Mouse (Mus musculus): Measurements from ENCODE around the gene Cdc25a. TPM values are rescaled to one million over a fixed set of nuclear protein-coding genes. Genes with fewer than 3 reads are reported as not detected.
A peak's percentile ranks its signal among the peaks of the same experiment; 100 is the strongest.

The Cdc25a gene
- polyA plus RNA-seq, 1 experiment from 2014 or later = 34.9 TPM

DNA sequence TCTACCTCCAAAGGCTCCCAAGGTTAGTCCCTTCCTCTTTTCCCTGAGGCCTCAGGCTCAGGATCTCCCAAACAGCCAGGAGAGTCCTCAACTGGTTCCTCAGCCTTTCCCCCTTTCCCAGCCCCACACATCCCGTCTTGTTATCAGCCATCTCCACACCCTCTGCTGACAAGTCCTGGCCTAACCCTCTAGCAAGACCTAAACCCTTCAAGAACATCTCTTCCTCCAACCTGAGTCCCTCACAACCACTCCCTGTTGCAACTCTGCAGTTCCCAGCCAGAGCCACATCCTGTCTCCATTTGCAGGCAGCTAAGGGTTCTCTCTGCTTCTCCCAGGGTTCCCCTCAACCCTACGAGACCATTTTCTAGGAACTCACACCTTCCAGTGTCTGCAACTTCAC, 9.2 kb upstream of the Cdc25a start:
- Histone ChIP-seq H3K27me3 (replicated peaks) (no peaks in the 10 kb centered on the region), H3K36me3 (no peaks in the 10 kb centered on the region), H3K4me3 (no peak overlapping the region), H3K4me2 (no peak overlapping the region), H3K27ac (peak overlapping the region; percentile 11; the same call in 1 of the 2 replicates), H3K9ac (no peak overlapping the region), H3K4me1 (peaks cover 40% of the 10 kb centered on the region), H3K9me3 (replicated peaks) (no peaks in the 10 kb centered on the region)
- peak; percentile 23; the same call in 1 of the 2 replicates for ATAC-seq
- WGBS (ENCODE audit: insufficient replicate concordance) = 15% methylated on average over 2 of the region's 2 CpGs

DNA sequence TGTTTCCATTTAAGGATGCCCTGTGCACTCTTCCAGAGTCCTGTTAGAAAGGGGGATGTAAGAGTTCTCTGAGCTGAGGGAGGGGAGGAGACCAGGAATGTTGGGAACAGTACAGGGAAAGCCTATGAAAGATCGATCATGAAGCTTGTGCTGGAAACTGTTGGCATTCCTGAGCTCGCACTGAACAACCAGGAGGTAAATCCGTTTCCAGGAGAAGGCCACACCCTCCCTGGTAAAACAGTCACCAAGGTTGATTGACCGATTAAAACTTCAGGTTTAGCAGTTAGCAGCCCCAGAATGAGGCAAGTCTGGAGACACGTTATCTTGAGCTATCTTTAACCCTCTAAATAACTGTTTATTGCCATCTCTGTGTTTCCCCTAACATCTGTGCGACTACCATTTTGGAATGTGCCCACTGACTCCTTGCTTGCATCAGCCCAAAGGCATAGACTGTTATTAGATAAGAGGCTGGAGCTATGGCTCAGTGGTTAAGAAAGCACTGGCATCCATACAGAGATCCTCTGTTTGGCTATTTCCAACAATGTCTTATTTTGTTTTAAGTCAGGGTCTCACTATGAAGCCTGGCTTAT, 4.3 kb upstream of the Cdc25a start:
- ATAC-seq = no peak
- peak overlapping the region; percentile 45 for H3K4me2 ChIP-seq

DNA sequence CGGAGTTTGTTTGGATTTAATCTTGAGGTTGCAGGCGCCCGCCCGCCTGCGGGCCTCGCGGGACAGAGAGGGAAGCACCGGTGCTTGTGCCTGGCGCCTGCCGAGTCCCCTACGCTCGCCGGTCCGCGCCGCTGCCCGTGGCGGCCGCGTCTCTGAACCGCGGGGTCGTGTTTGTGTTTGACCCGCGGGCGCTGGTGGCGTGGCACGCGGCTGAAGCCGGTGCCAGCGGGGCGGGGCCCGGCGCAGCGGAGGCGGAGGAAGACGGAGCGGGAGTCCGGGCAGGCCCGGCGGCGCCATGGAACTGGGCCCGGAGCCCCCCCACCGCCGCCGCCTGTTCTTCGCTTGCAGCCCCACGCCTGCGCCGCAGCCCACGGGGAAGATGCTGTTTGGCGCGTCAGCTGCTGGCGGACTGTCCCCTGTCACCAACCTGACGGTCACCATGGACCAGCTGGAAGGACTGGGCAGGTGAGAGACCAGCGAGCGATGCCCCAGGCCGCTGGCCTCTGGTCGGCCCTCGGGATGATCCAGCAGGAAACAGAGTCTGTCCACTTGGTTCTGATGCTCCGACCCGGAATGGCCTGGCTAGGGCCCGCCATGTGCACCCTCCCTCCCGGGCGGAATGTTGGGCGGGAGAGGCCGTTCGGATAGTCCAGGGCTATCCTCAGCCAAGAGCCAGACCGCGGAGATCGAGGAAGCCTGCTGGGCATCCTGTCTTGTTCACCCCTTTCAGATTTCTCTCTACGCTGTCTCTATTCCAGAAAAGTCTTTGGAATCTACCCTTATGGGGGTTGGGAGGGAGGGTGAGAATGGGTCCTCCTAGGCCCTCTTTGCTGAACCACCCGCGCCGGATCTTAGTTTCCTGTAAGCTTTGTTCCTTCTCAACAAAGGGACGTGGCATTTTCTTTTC, 569 bp downstream of the Cdc25a start:
- Histone ChIP-seq H3K36me3 (peaks cover 38% of the 10 kb centered on the region), H3K27me3 (replicated peaks) (no peaks in the 10 kb centered on the region), H3K4me2 (peak overlapping the region; percentile 86), H3K9ac (peak overlapping the region; percentile 98), H3K4me1 (peaks cover 48% of the 10 kb centered on the region), H3K4me3 (peak overlapping the region; percentile 92), H3K27ac (peak overlapping the region; percentile 81), H3K9me3 (replicated peaks) (no peaks in the 10 kb centered on the region)
- WGBS (ENCODE audit: insufficient replicate concordance) = 0% methylated on average over 76 of the region's 76 CpGs
- ATAC-seq = peak; percentile 73

More for the DNA sequence above, 4.3 kb upstream of the Cdc25a start:
- H3K9ac ChIP-seq = no peak overlapping the region
- peaks cover 27% of the 10 kb centered on the region for H3K4me1 ChIP-seq
- H3K4me3 ChIP-seq = no peak overlapping the region
- H3K9me3 ChIP-seq (replicated peaks) = no peaks in the 10 kb centered on the region
- 19% methylated on average over 6 of the region's 6 CpGs for WGBS (ENCODE audit: insufficient replicate concordance)
- H3K36me3 ChIP-seq = no peaks in the 10 kb centered on the region
- no peaks in the 10 kb centered on the region for H3K27me3 ChIP-seq (replicated peaks)
- peak overlapping the region; percentile 17; the same call in 1 of the 2 replicates for H3K27ac ChIP-seq

DNA sequence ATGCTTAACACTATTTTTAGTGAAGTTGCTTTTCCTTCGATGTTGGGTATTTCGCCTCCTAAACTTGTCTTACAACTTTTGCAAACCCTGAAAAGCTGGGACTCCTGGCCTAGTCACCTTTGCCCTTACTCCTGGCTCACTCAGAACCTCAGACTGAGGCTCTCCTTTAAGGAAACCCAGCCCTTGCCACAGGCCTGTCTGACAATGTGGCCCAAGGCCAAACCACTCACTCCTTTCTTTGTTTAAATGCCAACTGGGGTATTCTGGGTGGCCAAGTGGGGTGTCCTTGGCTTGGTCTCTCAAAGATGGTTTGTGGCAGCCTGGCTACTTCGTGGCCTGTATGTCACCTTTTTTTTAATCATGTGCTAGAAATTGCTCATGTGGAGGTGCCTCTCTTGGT, 1.4 kb downstream of the Cdc25a start:
- no peak for ATAC-seq
- Histone ChIP-seq H3K27ac (peak overlapping the region; percentile 81), H3K9ac (peak overlapping the region; percentile 98), H3K9me3 (replicated peaks) (no peaks in the 10 kb centered on the region), H3K4me3 (peak overlapping the region; percentile 92), H3K4me2 (peak overlapping the region; percentile 86), H3K36me3 (peaks cover 46% of the 10 kb centered on the region), H3K4me1 (peaks cover 46% of the 10 kb centered on the region), H3K27me3 (replicated peaks) (no peaks in the 10 kb centered on the region)
- WGBS (ENCODE audit: insufficient replicate concordance) = 4% methylated on average over 3 of the region's 3 CpGs

DNA sequence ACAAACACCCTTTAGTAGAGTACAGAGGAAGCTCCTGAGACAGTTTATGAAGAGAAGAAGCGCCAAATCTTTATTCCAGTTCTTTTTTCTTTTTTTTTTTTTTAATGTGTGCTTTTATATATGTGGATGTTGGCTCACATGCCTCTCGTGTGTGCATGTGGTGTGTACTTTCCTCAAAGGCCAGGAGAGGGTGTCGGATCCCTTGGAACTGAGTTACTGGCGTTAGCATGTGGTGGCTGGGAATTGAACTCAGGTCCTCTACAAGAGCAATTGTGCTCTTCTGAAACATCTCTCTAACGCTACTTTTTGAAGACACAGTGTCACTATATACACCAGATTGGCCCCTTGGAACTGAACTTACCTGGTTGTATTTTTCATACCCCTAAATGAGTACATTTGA, 2.3 kb downstream of the Cdc25a start:
- Histone ChIP-seq H3K9me3 (replicated peaks) (no peaks in the 10 kb centered on the region), H3K9ac (peak overlapping the region; percentile 98), H3K4me2 (peak overlapping the region; percentile 86), H3K4me3 (peak overlapping the region; percentile 92), H3K27me3 (replicated peaks) (no peaks in the 10 kb centered on the region), H3K4me1 (peaks cover 46% of the 10 kb centered on the region), H3K36me3 (peaks cover 55% of the 10 kb centered on the region), H3K27ac (no peak overlapping the region)
- 63% methylated on average over 5 of the region's 5 CpGs for WGBS (ENCODE audit: insufficient replicate concordance)
- ATAC-seq = no peak

DNA sequence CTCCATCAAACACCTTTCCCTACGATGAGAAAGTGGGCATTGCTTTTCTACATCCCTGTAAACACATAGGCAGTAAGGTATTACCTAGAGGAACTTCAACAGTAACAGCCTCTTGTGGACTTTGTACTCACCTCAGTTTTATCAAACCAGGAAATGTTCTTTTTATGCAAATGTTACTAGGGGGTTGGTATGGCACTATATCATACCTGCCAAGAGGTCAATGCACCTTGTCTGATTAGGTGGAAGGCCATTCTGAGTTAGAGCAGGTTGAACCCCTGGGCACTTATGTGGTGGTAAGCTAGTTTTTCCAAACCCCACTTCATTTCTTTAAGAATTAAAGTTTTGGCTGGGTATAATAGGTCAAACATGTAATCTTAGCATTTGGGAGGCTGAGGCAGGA, 3.9 kb downstream of the Cdc25a start:
- Histone ChIP-seq H3K4me2 (no peak overlapping the region), H3K36me3 (peaks cover 71% of the 10 kb centered on the region)
- 84% methylated on average over 1 of the region's 1 CpGs for WGBS (ENCODE audit: insufficient replicate concordance)

DNA sequence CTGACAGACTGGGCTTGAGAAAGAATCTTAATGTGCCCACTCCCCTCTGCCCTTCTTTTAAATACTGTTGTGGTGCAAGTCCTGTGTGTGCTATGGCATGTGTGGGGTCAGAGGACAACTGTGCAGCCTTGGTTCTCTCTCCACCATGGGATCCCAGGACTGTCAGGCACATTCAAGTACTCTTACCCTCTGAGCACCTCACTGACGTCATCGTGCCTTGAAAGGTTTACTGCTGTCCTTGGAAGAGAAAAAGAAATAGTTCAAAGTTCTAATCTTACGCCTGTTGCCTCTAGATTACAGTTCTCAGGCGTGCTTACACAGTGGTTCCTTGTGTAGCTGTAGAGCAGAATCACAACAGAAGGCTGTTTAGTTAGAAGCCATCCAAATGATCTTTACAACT, 10.9 kb downstream of the Cdc25a start:
- Histone ChIP-seq H3K9ac (no peak overlapping the region), H3K9me3 (replicated peaks) (no peaks in the 10 kb centered on the region), H3K36me3 (peaks cover 100% of the 10 kb centered on the region), H3K27ac (no peak overlapping the region), H3K4me3 (no peak overlapping the region), H3K27me3 (replicated peaks) (no peaks in the 10 kb centered on the region), H3K4me1 (peaks cover 10% of the 10 kb centered on the region), H3K4me2 (no peak overlapping the region)
- no peak for ATAC-seq
- WGBS (ENCODE audit: insufficient replicate concordance) = 70% methylated on average over 4 of the region's 4 CpGs

More for the DNA sequence above, 3.9 kb downstream of the Cdc25a start:
- ATAC-seq = no peak
- H3K9me3 ChIP-seq (replicated peaks) = no peaks in the 10 kb centered on the region
- no peaks in the 10 kb centered on the region for H3K27me3 ChIP-seq (replicated peaks)
- H3K9ac ChIP-seq = no peak overlapping the region
- peaks cover 46% of the 10 kb centered on the region for H3K4me1 ChIP-seq
- no peak overlapping the region for H3K4me3 ChIP-seq
- H3K27ac ChIP-seq = no peak overlapping the region

DNA sequence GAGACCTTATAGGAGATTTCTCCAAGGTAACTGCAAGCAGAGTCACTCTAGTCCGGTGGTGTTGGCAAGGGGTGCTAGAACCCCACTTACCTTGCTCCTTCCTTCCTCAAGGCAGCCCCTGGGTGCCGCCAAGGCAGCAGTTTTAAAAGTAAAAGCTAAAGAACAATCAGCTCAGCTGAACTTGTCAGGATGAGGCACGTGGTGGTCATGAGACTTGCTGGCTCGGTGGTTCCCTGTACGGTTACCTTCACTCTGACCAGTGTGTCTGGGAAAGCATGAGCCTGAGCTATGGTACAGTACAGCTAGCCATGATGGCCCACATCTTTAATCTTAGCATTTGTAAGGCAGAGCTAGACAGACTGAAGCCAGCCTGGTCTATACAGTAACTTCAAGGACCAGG, 11.9 kb downstream of the Cdc25a start:
- 86% methylated on average over 5 of the region's 5 CpGs for WGBS (ENCODE audit: insufficient replicate concordance)
- H3K9ac ChIP-seq = no peak overlapping the region
- no peak overlapping the region for H3K27ac ChIP-seq
- H3K4me2 ChIP-seq = no peak overlapping the region
- H3K9me3 ChIP-seq (replicated peaks) = no peaks in the 10 kb centered on the region
- no peak for ATAC-seq
- H3K4me3 ChIP-seq = no peak overlapping the region
- H3K27me3 ChIP-seq (replicated peaks) = no peaks in the 10 kb centered on the region
- peaks cover 5% of the 10 kb centered on the region; the same call in 1 of the 2 replicates for H3K4me1 ChIP-seq
- H3K36me3 ChIP-seq = peaks cover 100% of the 10 kb centered on the region

DNA sequence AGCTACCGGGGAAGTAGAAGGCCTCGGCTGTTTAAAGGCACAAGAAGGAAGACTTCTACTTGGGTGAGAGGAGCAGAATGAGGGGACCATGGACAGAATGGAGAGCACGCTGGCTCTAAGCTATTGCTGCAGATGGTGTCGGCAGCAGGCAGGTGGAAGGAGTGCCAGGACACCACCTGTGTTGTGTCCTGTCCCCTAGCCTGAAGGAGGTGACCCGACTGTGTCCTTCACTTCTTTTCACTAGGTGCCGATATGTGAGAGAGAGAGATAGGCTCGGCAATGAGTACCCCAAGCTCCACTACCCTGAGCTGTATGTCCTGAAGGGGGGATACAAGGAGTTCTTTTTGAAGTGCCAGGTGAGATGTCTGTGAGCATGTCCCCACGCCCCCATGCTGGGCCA, 16.1 kb downstream of the Cdc25a start:
- WGBS (ENCODE audit: insufficient replicate concordance) = 89% methylated on average over 8 of the region's 8 CpGs
- no peak overlapping the region for H3K27ac ChIP-seq
- no peaks in the 10 kb centered on the region for H3K9me3 ChIP-seq (replicated peaks)
- ATAC-seq = no peak
- H3K9ac ChIP-seq = no peak overlapping the region
- no peaks in the 10 kb centered on the region for H3K27me3 ChIP-seq (replicated peaks)
- H3K36me3 ChIP-seq = peaks cover 96% of the 10 kb centered on the region
- H3K4me2 ChIP-seq = no peak overlapping the region
- peaks cover 4% of the 10 kb centered on the region; the same call in 1 of the 2 replicates for H3K4me1 ChIP-seq
- no peak overlapping the region for H3K4me3 ChIP-seq

DNA sequence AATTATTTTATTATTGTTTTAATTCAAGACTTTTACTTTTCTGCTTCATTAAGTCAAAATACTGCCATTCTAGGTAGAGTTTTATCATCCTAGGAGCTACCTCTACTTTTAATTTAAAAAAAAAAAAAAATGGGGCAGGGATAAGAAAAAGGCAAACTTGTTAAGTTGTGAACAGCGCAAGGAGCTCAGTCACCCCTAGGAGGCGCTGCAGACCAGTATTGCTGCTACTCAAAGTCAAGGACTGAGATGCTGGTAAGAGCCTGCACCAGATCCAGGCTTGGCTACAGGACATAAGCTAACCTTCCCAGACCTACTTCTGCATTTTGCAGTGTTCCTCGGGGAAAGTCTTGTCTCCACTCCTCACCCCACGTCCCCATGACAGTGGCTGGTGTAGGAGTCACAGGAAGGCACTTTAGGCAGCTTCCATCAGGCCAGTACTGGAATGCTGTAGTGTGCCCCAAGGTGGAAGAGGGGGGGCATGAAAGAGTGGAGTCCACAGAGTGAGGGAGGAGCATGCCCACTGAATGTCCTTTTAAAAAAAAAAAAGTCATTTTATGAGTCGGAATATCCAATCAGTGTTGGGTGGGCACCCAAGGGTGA, 17.4 kb downstream of the Cdc25a start:
- Histone ChIP-seq H3K4me2 (no peak overlapping the region), H3K27me3 (replicated peaks) (no peaks in the 10 kb centered on the region), H3K4me3 (no peak overlapping the region), H3K4me1 (peaks cover 15% of the 10 kb centered on the region; the same call in 1 of the 2 replicates), H3K9ac (no peak overlapping the region), H3K9me3 (replicated peaks) (no peaks in the 10 kb centered on the region), H3K36me3 (peaks cover 89% of the 10 kb centered on the region), H3K27ac (no peak overlapping the region)
- no peak for ATAC-seq
- 66% methylated on average over 5 of the region's 5 CpGs for WGBS (ENCODE audit: insufficient replicate concordance)

DNA sequence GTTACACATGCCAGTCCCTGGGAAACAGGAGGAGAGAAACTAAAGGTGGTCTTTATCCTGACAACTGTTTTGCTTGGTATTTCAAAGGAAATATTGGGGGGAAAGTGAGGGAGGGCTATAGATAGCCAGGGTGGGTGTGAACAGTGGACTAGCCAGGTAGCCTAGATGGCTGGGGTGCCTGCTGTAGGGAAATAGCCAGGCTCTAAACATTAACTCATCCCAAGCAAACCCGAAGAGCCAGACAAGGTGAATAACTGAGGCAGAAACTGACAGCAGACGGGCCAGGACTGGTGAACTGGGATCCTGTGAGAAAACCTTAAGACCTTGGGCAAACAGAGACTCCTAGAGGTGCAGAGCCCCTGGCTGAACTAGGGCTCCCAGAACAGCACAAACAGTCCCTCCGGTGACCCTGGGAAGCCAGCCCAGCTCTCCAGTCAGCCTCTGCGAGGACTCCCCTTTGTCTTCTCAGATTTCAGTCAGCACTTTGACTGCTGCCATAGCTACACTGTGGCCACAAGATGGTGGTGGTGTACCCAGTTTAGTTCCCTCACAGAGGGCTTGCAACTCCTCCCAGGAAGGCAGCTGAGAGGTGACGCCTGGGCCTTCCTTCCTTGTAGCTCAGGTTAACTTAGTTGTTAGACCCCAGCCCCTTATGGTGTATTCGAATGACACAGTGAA, 19.2 kb downstream of the Cdc25a start:
- Histone ChIP-seq H3K4me3 (no peak overlapping the region), H3K9me3 (replicated peaks) (no peaks in the 10 kb centered on the region), H3K4me2 (no peak overlapping the region), H3K27ac (peak overlapping the region; percentile 64; the same call in 1 of the 2 replicates), H3K9ac (no peak overlapping the region), H3K36me3 (peaks cover 71% of the 10 kb centered on the region), H3K4me1 (peaks cover 18% of the 10 kb centered on the region), H3K27me3 (replicated peaks) (no peaks in the 10 kb centered on the region)
- peak; percentile 60 for ATAC-seq
- 47% methylated on average over 6 of the region's 6 CpGs for WGBS (ENCODE audit: insufficient replicate concordance)

Measured in liver, embryonic 12.5 days (tissue).